Mouse (Mus musculus) neural tube, embryonic 14.5 days (tissue): ENCODE data around the gene Herc4. TPM values are rescaled to one million over a fixed set of nuclear protein-coding genes. Genes with fewer than 3 reads are reported as not detected.
A peak's percentile ranks its signal among the peaks of the same experiment; 100 is the strongest.

ENCODE experiments used
- ATAC-seq: fragments of 200-750 bp; cut with Nextera tagmentation; 2 replicates; pipeline ENCODE4 v1.8.0; 2017; ENCODE audit warnings: low read depth, mild to moderate bottlenecking, moderate TSS enrichment, moderate library complexity
- H3K27ac ChIP-seq: fragments of 300-500 bp; sonication (generic); 2 replicates; pipeline ENCODE4 v1.5.1; 2014; ENCODE audit warnings: low read depth, mild to moderate bottlenecking, control low read depth, low read length, moderate library complexity, mixed read lengths
- H3K27me3 ChIP-seq: fragments of 300-500 bp; sonication (generic); 2 replicates; pipeline ENCODE4 v1.6.1; 2014; ENCODE audit warnings: low read length; ENCODE audit not compliant: control insufficient read depth, insufficient read depth
- H3K36me3 ChIP-seq: fragments of 300-500 bp; sonication (generic); 2 replicates; pipeline ENCODE4 v1.6.1; 2014; ENCODE audit warnings: low read length, mixed read lengths; ENCODE audit not compliant: control insufficient read depth, insufficient read depth
- H3K4me1 ChIP-seq: fragments of 300-500 bp; sonication (generic); 2 replicates; pipeline ENCODE4 v1.6.1; 2014; ENCODE audit warnings: low read length; ENCODE audit not compliant: control insufficient read depth, insufficient read depth
- H3K4me2 ChIP-seq: fragments of 300-500 bp; sonication (generic); 2 replicates; pipeline ENCODE4 v1.6.1; 2014; ENCODE audit warnings: mild to moderate bottlenecking, low read depth, low read length, control low read depth
- H3K4me3 ChIP-seq: fragments of 300-500 bp; sonication (generic); 2 replicates; pipeline ENCODE4 v1.5.1; 2014; ENCODE audit warnings: low read depth, low read length, control low read depth, mixed read lengths
- H3K9ac ChIP-seq: fragments of 300-500 bp; sonication (generic); replicated peaks from 2 replicates; pipeline ENCODE4 v1.6.1; 2014; ENCODE audit warnings: low read depth, mild to moderate bottlenecking, control low read depth, low read length, mixed read lengths
- H3K9me3 ChIP-seq: fragments of 300-500 bp; sonication (generic); 2 replicates; pipeline ENCODE4 v1.6.1; 2016; ENCODE audit warnings: low read length; ENCODE audit not compliant: control insufficient read depth
- WGBS: fragments of 180-500 bp; shearing (Covaris S2); extraction: QIAGEN DNeasy Blood & Tissue Kit; methylation state at CpG from one replicate; pipeline ENCODE4 v1.1.7; 2014; 5-methylcytosine and 5-hydroxymethylcytosine counted together
- polyA plus RNA-seq: library from polyadenylated mRNA; unstranded; fragments of >200 nt; fragmentation: Nextera tagmentation; extraction: Ambion mirVana; gene quantifications from 2 replicates; pipeline ENCODE4 v1.2.1, GENCODE M21; 2014

Herc4 gene
- 29.5 and 33.2 TPM in 2 replicates for polyA plus RNA-seq

DNA sequence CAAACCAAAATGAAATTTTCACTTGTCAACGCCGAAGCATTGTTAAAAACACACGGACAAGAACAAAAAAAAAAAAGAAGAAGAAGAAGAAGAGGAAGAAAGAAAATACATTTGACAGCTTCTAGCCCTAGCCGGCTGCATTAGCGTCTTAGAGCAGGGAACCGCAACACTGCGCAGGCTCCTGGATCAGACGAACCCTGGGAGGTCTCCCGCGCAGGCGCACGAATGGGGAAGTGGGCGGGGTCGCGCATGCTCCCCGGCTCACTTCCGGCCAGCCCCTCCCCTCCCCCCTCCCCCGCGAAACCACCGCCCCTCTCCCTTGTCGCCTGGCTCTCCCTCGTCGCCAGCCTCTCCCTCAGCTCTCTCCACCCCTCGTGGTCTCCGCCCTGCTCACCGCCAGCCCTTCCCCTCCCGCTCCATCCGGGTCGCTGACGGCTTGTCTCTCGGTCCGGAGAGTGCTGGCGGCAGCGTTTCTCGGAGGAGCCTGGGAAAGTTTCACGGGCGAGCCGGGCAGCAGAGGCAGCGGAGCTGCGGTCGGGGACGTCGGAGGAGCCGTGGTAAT, at the start of gene Herc4:
TSS of gene Herc4 (plus strand) at position 318 of the 562 bp plus-strand sequence.
- Histone ChIP-seq H3K9ac (peak within 1 kb of the TSS; percentile 74), H3K4me1 (peaks cover 12% of the 10 kb centered on the region), H3K9me3 (no peaks in the 10 kb centered on the region), H3K4me2 (peak within 1 kb of the TSS; percentile 74), H3K27me3 (no peaks in the 10 kb centered on the region), H3K27ac (peak within 1 kb of the TSS; percentile 85), H3K4me3 (peak within 1 kb of the TSS; percentile 64), H3K36me3 (no peaks in the 10 kb centered on the region)
- ATAC-seq, result peak; percentile 98
- under 1% methylated on average over 37 of the region's 44 CpGs for WGBS

DNA sequence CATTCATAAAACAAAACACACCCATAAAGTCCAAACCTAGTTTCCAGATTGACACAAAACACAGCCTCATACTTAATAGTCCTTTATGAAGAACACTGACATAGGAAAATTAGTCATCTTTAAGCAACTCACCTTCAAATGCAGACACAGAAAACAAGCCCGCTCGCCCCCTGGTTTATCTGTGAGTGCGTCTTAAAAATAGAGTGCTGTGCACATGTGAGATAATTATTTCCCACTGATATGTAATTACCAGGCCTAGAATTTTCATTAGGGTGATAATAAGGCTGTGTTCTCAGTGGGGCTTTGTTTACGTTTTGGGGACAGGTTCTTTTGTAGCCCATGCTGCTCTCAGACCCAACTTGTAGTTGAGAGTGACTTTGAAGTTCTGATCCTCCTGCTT, 44.6 kb upstream of the Herc4 start:
- no peaks in the 10 kb centered on the region for H3K36me3 ChIP-seq
- no peak overlapping the region for H3K9ac ChIP-seq
- no peak for ATAC-seq
- H3K4me2 ChIP-seq, result no peak overlapping the region
- no peaks in the 10 kb centered on the region for H3K27me3 ChIP-seq
- no peaks in the 10 kb centered on the region for H3K4me1 ChIP-seq
- H3K9me3 ChIP-seq, result no peaks in the 10 kb centered on the region
- no peak overlapping the region for H3K4me3 ChIP-seq
- H3K27ac ChIP-seq, result no peak overlapping the region
- 81% methylated on average over 4 of the region's 4 CpGs for WGBS

DNA sequence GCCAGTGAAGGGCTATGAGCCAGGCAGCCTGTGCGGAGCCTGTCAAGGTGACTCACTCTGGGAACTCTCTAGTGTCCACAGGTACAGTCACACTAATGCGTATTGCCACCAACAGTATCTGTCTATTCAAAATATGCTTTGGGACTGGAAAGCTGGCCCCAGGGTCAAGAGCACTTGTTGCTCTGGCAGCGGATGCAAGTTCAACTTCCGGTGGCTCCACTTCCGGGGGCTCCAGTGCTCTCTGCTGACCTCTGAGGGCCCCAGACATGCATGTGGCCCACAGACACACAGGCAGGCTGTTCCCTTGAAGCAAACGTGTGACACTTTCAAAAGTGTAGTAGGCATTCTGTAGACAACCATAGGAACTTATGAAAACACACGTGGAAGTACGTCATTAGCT, 42.1 kb upstream of the Herc4 start:
- no peak for ATAC-seq
- no peak overlapping the region for H3K4me3 ChIP-seq
- no peaks in the 10 kb centered on the region for H3K9me3 ChIP-seq
- H3K36me3 ChIP-seq, result no peaks in the 10 kb centered on the region
- no peak overlapping the region for H3K9ac ChIP-seq
- H3K4me2 ChIP-seq, result no peak overlapping the region
- no peak overlapping the region for H3K27ac ChIP-seq
- H3K4me1 ChIP-seq, result no peaks in the 10 kb centered on the region
- no peaks in the 10 kb centered on the region for H3K27me3 ChIP-seq
- WGBS, result 83% methylated on average over 8 of the region's 8 CpGs

DNA sequence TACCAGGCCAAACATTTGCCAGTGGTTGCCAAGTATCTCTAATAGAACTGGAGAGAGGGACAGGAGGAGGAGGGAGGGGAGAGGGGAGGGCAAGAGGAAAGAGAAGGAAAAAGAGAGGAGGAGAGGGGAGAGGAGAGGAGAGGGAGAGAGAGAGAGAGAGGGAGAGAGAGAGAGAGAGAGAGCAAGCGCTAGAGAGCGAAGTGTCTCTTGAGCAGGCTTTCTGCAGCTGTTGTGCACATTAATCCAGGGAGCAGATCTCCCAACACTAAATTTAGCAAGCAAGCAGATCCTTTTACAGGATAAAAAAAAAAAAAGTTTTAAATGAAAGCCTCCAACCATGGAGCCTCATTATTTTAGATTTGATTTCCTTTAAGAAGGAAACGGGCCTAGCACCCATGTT, 40.6 kb upstream of the Herc4 start:
- H3K27ac ChIP-seq, result no peak overlapping the region
- H3K4me1 ChIP-seq, result no peaks in the 10 kb centered on the region
- H3K4me3 ChIP-seq, result no peak overlapping the region
- ATAC-seq, result no peak
- H3K36me3 ChIP-seq, result no peaks in the 10 kb centered on the region
- H3K27me3 ChIP-seq, result no peaks in the 10 kb centered on the region
- no peak overlapping the region for H3K4me2 ChIP-seq
- no peak overlapping the region for H3K9ac ChIP-seq
- H3K9me3 ChIP-seq, result no peaks in the 10 kb centered on the region
- 71% methylated on average over 3 of the region's 3 CpGs for WGBS

DNA sequence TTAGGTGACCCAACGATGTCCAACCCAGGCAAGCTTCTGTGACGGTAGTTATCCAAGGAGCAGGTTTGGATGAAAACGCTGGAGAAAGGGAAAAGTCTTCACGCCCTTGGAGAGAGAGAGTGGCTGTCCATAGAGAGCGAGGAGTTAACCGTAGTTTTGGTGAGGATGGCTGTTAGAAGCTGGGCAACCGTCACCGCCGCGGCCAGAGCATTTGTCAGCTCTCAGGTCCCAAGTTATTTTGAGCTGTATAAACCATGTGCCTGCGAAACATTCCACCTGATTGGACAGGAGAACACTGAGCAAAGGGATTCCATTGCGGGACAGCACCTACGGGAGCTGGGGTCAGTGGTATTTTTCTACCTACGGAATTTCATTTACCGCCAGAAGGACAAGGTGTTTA, 39.9 kb upstream of the Herc4 start, which contains the start of gene Mypn:
TSS of gene Mypn (minus strand) at position 225 of the 400 bp plus-strand sequence.
- 90% methylated on average over 15 of the region's 15 CpGs for WGBS
- Histone ChIP-seq H3K4me1 (no peaks in the 10 kb centered on the region), H3K27ac (no peak within 1 kb of the TSS), H3K9me3 (no peaks in the 10 kb centered on the region), H3K27me3 (no peaks in the 10 kb centered on the region), H3K9ac (no peak within 1 kb of the TSS), H3K4me3 (no peak within 1 kb of the TSS), H3K36me3 (no peaks in the 10 kb centered on the region), H3K4me2 (no peak within 1 kb of the TSS)
- no peak for ATAC-seq

DNA sequence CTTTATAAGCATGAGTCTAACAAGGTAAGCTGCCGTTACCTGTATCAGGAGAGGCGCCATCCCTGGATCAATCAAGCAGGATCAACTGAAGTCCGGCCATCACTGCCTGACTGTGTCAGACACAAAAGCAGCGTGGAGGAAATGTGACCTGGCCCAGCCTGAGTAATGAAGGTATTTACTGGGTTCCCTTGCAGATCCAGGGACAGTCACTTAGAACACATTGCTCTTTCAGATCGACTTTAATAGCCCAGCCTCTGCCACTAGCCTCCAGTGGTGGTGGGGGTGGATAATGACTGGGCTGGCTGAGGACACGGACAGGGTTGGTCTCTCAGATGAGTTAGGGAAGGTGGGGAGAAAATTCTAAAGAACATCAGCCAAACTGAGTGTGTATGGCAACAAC, 34.7 kb upstream of the Herc4 start:
- H3K4me3 ChIP-seq, result no peak overlapping the region
- no peaks in the 10 kb centered on the region for H3K27me3 ChIP-seq
- 64% methylated on average over 6 of the region's 6 CpGs for WGBS
- H3K9ac ChIP-seq, result no peak overlapping the region
- no peak overlapping the region for H3K4me2 ChIP-seq
- H3K9me3 ChIP-seq, result no peaks in the 10 kb centered on the region
- no peaks in the 10 kb centered on the region for H3K4me1 ChIP-seq
- H3K27ac ChIP-seq, result no peak overlapping the region
- no peaks in the 10 kb centered on the region for H3K36me3 ChIP-seq
- no peak for ATAC-seq

DNA sequence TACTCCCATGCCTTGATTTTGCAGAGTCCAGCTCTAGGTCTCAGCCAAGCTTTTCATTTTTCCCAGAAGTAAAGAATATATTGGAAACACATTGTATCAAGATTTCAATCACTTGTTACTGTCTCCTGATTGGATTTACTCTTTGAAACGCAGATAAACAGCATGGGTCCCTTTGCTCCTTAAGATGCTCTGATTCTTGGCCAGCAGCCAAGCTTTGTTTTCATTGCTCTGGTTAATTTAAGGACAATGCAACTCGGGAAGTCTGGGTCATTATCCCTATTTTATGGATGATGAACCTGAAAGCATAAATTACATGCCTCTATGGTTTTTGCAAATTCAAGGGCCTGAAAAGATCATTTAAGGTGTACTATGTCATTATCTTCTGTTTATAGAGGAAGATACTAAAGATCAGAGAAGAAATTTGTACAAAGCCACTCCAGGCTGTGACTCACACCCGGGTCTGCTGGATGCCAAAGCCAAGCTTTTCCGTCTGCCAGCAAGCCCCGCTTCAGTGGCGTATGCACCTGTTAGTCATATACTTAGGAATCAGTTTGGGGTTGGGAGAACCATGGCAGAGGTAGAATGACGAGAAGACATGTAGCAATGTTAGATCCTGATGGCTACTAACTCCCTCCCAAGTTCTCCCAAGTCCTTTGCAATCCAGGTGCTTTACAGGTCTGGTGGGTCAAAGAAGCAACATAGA, 22.4 kb upstream of the Herc4 start:
- Histone ChIP-seq H3K4me2 (no peak overlapping the region), H3K36me3 (no peaks in the 10 kb centered on the region)
- no peak for ATAC-seq

DNA sequence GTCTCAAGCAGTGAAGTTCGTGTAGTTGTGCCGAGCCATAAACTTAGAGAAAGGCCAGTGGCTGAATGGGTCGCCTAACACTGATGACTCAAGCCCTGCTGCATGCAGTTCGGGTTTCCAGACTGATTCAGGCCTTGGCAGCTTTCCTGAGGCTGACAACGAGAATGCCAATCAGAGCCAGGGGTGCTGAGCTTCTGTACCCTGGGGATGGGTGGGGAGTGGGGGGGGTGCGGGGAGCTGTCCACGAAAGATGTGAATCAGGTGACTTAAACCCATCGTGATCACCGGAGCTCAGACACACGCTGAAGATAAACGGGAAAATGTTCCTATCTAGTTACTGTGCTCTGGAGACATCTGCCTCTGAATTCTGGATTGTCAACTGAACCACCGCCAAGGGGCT, 19.3 kb upstream of the Herc4 start:
- Histone ChIP-seq H3K9ac (no peak overlapping the region), H3K27ac (no peak overlapping the region), H3K27me3 (no peaks in the 10 kb centered on the region), H3K9me3 (no peaks in the 10 kb centered on the region), H3K4me1 (no peaks in the 10 kb centered on the region), H3K4me2 (no peak overlapping the region), H3K4me3 (no peak overlapping the region), H3K36me3 (no peaks in the 10 kb centered on the region)
- ATAC-seq, result no peak
- WGBS, result 70% methylated on average over 12 of the region's 12 CpGs

More for the DNA sequence above, 22.4 kb upstream of the Herc4 start:
- Histone ChIP-seq H3K27me3 (no peaks in the 10 kb centered on the region), H3K27ac (no peak overlapping the region), H3K9ac (no peak overlapping the region), H3K4me1 (no peaks in the 10 kb centered on the region), H3K4me3 (no peak overlapping the region), H3K9me3 (no peaks in the 10 kb centered on the region)
- WGBS, result 49% methylated on average over 7 of the region's 7 CpGs

DNA sequence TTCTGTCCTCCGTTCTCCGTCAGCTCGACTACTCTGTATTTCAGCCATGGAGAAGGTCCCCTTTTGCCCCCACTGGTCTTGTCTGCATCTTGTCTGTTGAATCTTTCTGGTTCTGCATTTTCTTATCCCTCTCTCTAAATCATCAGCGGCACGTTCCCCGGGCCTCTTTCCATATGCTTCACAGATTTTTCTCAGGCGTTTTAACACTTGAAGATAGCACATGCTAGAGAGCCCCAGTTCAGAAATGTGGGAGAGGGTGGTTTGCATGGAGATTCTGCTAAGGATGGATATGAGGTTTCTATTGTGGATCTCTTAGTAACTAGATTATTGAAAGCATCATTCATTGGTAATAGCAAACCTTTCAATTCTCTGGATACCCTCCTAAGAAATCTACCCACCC, 13.3 kb upstream of the Herc4 start:
- Histone ChIP-seq H3K27ac (no peak overlapping the region), H3K9ac (no peak overlapping the region), H3K4me2 (no peak overlapping the region), H3K9me3 (no peaks in the 10 kb centered on the region), H3K4me3 (no peak overlapping the region), H3K4me1 (no peaks in the 10 kb centered on the region), H3K27me3 (no peaks in the 10 kb centered on the region), H3K36me3 (no peaks in the 10 kb centered on the region)
- WGBS, result 87% methylated on average over 7 of the region's 7 CpGs
- no peak for ATAC-seq
